Mouse (Mus musculus) left cerebral cortex, postnatal 10 days (tissue): ENCODE results near the gene AV320801. TPM values are rescaled to one million over a fixed set of nuclear protein-coding genes. Genes with fewer than 3 reads are reported as not detected.
"Not testable (repeated sequence)": the region's sequence is repeated elsewhere in the genome, so short reads cannot be mapped to it uniquely, and the experiment has no call there.

Source experiments
- DNase-seq, 2 experiments: peaks; one replicate each; pipeline ENCODE4 v3.0.0; 2021 to 2022; ENCODE audit warnings: low spot score in 2 of 2, mixed read lengths in 1 of 2; ENCODE audit errors: extremely low spot score in 1 of 2
- intact Hi-C: fragments of 180-260 bp; cut with DNase I; formaldehyde crosslinking; loops from one replicate; pipeline ENCODE4 v1.15.1; 2025
- total RNA-seq, 2 experiments: library from RNA; stranded (reverse); gene quantifications; 2 replicates each; pipeline ENCODE4 v1.2.3; 2021

The AV320801 gene
- not detected for total RNA-seq

DNA sequence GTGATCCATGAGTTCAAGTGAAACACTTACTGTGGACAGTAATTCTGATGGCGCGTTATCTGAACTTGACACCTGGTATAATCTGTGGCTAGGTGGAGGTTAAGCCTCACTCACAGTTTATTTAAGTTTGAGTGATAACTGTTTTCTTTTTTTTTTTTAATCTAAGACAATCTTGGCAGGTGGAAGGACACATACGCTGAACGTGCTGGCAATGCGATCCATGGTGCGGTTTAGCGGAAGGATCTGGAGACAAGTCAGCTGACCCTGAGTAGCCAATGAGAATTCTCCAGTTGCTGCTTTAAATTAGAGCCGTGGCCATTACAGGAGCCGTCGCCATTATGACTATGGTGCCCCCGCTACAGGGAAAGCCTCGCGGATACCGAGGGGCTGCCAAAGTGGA, at the start of gene AV320801:
TSS of gene AV320801 (plus strand) at position 301 of the 400 bp plus-strand sequence.
- intact Hi-C loops, DNase-seq: not testable (repeated sequence)

GRCm38 (mm10) chrX:135464160-135464559, 30.2 kb upstream of the AV320801 start:
- DNase-seq, intact Hi-C loops: not testable (repeated sequence)

GRCm38 (mm10) chrX:135481902-135482301, 12.5 kb upstream of the AV320801 start:
- DNase-seq, intact Hi-C loops: not testable (repeated sequence)

- DNase-seq, intact Hi-C loops: not testable (repeated sequence)
Measured at GRCm38 (mm10) chrX:135483183-135483582, 11.2 kb upstream of the AV320801 start.

Other genes with a start within 250 kb of the AV320801 start
- not detected for gene Pramel3, start 192.3 kb upstream of the AV320801 start, total RNA-seq
- gene Gm5128, start 121.3 kb upstream of the AV320801 start, total RNA-seq: not detected
- gene Gm7903, start 60.8 kb upstream of the AV320801 start, total RNA-seq: not detected
- gene Nxf7, start 104.2 kb downstream of the AV320801 start, total RNA-seq: under 1 TPM in 1 of 2 experiments, not detected in 1; 0.60 TPM
- under 1 TPM in 1 of 2 experiments, not detected in 1; 0.32 TPM for gene Prame, start 133.1 kb downstream of the AV320801 start, total RNA-seq
- gene Tcp11x2, start 199.2 kb downstream of the AV320801 start, total RNA-seq: not detected
- not detected for gene Tmsb15a, start 230.7 kb downstream of the AV320801 start, total RNA-seq
- 10 to 100 TPM; 31.5 to 33.7 TPM for gene Armcx5, start 248.1 kb downstream of the AV320801 start, total RNA-seq
- 100 to 1,000 TPM; 352 to 384 TPM for gene Gprasp1, start 248.1 kb downstream of the AV320801 start, total RNA-seq